Mouse (Mus musculus) heart, postnatal 0 days (tissue): ENCODE measurements around the gene Igf2bp2. TPM values are rescaled to one million over a fixed set of nuclear protein-coding genes. Genes with fewer than 3 reads are reported as not detected.

Source experiments
- ATAC-seq: fragments of 200-750 bp; cut with Nextera tagmentation; 2 replicates; pipeline ENCODE4 v1.8.0; 2017; ENCODE audit warnings: low read depth, moderate number of reproducible peaks, moderate library complexity; ENCODE audit not compliant: insufficient read depth
- DNase-seq: peaks from one replicate; pipeline ENCODE4 v3.0.0-alpha.2; 2016; ENCODE audit warnings: low spot score
- H3K27ac ChIP-seq: fragments of 300-500 bp; sonication (generic); 2 replicates; pipeline ENCODE4 v1.5.1; 2014; ENCODE audit warnings: low read depth, mild to moderate bottlenecking
- H3K27me3 ChIP-seq: fragments of 300-500 bp; sonication (generic); 2 replicates; pipeline ENCODE4 v1.6.1; 2014; ENCODE audit warnings: low read length, mixed read lengths; ENCODE audit not compliant: control insufficient read depth, insufficient read depth
- H3K36me3 ChIP-seq: fragments of 300-500 bp; sonication (generic); replicated peaks from 2 replicates; pipeline ENCODE4 v1.6.1; 2014; ENCODE audit warnings: low read length, mixed read lengths; ENCODE audit not compliant: control insufficient read depth, insufficient read depth
- H3K4me1 ChIP-seq: fragments of 300-500 bp; sonication (generic); 2 replicates; pipeline ENCODE4 v1.6.1; 2014; ENCODE audit warnings: antibody characterized with exemption; ENCODE audit not compliant: control insufficient read depth, insufficient read depth
- H3K4me2 ChIP-seq: fragments of 300-500 bp; sonication (generic); 2 replicates; pipeline ENCODE4 v1.6.1; 2014; ENCODE audit warnings: low read depth, mild to moderate bottlenecking, low read length, moderate library complexity
- H3K4me3 ChIP-seq: fragments of 300-500 bp; sonication (generic); 2 replicates; pipeline ENCODE4 v1.5.1; 2014; ENCODE audit warnings: low read depth, low read length
- H3K9ac ChIP-seq: fragments of 300-500 bp; sonication (generic); replicated peaks from 2 replicates; pipeline ENCODE4 v1.6.1; 2014; ENCODE audit warnings: low read depth, low read length, mixed read lengths
- H3K9me3 ChIP-seq: fragments of 300-500 bp; sonication (generic); replicated peaks from 2 replicates; pipeline ENCODE4 v1.6.1; 2016; ENCODE audit warnings: low read length; ENCODE audit not compliant: control insufficient read depth
- CTCF ChIP-seq: IDR thresholded peaks from 2 replicates; pipeline ENCODE4 v1.5.1; 2016; ENCODE audit warnings: antibody characterized with exemption, control low read depth, low read depth
- EP300 ChIP-seq: IDR thresholded peaks from 2 replicates; pipeline ENCODE4 v1.6.1; 2016; ENCODE audit warnings: antibody characterized with exemption, low read depth
- WGBS: fragments of 180-500 bp; shearing (Covaris S2); extraction: QIAGEN DNeasy Blood & Tissue Kit; methylation state at CpG from one replicate; pipeline ENCODE4 v1.1.7; 2014; 5-methylcytosine and 5-hydroxymethylcytosine counted together
- polyA plus RNA-seq: library from polyadenylated mRNA; unstranded; fragments of >200 nt; fragmentation: Nextera tagmentation; extraction: Ambion mirVana; gene quantifications from 2 replicates; pipeline ENCODE4 v1.2.1, GENCODE M21; 2015
- total RNA-seq: library from RNA; depleted of rRNA; stranded (reverse); fragments of >200 nt; gene quantifications from 2 replicates; pipeline ENCODE4 v1.2.3, GENCODE M21; 2014; ENCODE audit warnings: low replicate concordance

Gene Igf2bp2
- total and polyA plus RNA-seq, 2 experiments from 2014 or later: 12.9 to 48.1 TPM

DNA sequence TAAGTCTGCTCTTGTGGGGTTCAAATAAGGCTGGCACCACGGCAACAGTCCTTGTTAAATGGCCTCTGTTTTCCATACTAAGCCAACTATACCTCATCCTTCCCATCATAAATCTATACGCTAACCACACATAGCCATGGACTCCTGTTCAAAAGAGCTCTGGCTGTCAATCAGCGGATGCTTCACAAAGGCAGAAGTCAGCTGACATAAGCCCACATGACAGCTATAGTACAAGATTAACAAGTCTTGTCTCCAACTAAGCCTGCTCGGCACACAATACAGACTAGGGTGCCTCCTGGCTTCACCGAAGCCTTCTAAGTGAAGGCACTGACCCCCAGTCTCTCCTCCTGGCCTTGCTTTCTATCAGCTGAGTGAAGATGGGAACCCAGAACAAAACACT, 26.9 kb downstream of the Igf2bp2 start:
- Histone ChIP-seq H3K36me3 (no peaks in the 10 kb centered on the region), H3K9ac (no peak overlapping the region), H3K27ac (no peak overlapping the region), H3K4me3 (no peak overlapping the region), H3K9me3 (no peaks in the 10 kb centered on the region), H3K4me1 (peaks cover 4% of the 10 kb centered on the region; the same call in 1 of the 2 replicates), H3K4me2 (no peak overlapping the region), H3K27me3 (no peaks in the 10 kb centered on the region)
- ATAC-seq (no peak), DNase-seq (no peak)
- WGBS: 75% methylated on average over 5 of the region's 5 CpGs
- TF ChIP-seq CTCF (no peak), EP300 (no peak)

DNA sequence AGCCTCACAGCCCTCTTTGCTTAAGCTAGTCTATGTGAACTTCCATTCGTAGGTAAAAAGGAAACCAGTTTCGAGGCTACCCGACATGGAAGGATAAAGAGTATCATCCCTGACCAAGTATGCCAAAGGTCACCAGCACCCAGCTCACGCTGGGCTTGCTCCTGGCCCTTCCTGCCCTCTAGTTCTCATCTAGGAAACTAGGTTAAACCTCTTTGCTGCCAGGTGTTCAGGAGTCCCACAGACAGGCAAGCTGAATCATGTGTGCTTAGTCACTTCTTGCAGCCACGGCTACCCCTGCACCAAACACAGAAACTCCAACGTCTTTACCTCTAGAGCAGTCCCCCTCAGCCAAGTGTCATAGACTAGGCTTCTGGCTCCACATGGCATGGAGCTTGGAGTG, 31.8 kb downstream of the Igf2bp2 start:
- TF ChIP-seq CTCF: no peak
- TF ChIP-seq EP300: no peak
- no peak for DNase-seq
- H3K27me3 ChIP-seq: no peaks in the 10 kb centered on the region
- ATAC-seq: no peak
- H3K4me2 ChIP-seq: no peak overlapping the region
- no peak overlapping the region for H3K9ac ChIP-seq
- H3K4me1 ChIP-seq: 0 out of 2 replicates have a peak, but pooled peaks cover 4% of the 10 kb centered on the region
- H3K27ac ChIP-seq: no peak overlapping the region
- H3K9me3 ChIP-seq: no peaks in the 10 kb centered on the region
- 49% methylated on average over 6 of the region's 6 CpGs for WGBS
- no peaks in the 10 kb centered on the region for H3K36me3 ChIP-seq
- no peak overlapping the region for H3K4me3 ChIP-seq

DNA sequence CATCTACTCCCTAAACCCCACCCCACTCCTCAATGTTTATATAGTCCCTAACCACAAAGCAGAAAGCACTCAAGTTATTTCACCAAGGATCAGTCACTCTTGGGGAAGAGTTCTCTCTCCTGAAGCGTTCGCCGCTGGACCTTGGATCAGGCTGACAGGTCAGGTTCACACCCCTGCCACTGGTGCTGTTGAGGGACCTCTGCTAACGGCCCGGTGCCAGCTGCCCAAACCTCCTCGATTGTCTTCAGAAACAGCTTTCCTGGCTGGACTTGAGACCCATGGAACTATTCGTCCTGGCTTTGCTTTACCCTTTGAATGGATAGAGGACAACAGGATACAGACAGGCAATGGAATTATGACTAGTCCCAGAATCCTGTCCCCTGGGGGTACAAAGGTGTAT, 33.6 kb downstream of the Igf2bp2 start:
- Histone ChIP-seq H3K4me1 (0 out of 2 replicates have a peak, but pooled peaks cover 4% of the 10 kb centered on the region), H3K4me3 (no peak overlapping the region), H3K9me3 (no peaks in the 10 kb centered on the region), H3K27ac (no peak overlapping the region), H3K4me2 (no peak overlapping the region), H3K27me3 (no peaks in the 10 kb centered on the region), H3K36me3 (no peaks in the 10 kb centered on the region), H3K9ac (no peak overlapping the region)
- no peak for TF ChIP-seq CTCF
- TF ChIP-seq EP300: no peak
- WGBS: 75% methylated on average over 7 of the region's 7 CpGs
- ATAC-seq (no peak), DNase-seq (no peak)

DNA sequence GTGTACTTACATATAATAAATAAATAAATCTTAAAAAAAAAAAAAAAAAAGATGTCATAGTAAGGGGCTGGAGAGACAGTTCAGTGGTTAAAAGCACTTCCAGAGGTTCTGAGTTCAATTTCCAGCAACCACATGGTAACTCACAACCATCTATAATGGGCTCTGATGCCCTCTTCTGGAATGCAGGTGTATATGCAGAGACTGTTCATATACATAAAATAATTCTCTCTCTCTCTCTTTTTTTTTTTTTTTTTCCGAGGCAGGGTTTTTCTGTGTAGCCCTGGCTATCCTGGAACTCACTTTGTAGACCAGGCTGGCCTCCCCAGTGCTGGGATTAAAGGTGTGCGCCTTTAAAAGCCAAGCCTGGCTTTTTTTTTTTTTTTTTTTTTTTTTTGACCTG, 34.5 kb downstream of the Igf2bp2 start:
- 97% methylated on average over 2 of the region's 2 CpGs for WGBS

DNA sequence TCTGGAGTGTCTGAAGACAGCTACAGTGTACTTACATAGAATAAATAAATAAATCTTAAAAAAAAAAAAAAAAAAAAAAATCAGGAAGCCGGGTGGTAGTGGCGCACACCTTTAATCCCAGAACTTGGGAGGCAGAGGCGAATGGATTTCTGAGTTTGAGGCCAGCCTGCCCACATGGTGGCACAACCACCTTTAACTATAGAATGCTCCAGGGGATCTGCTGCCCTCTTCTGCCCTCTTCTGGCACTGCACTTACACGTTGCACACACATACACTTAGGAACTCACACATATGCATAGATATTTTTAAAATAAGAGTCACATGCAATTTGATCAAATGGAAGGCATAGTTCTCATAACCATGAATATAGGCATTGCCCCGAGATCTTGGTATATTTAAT, 35.3 kb downstream of the Igf2bp2 start:
- Histone ChIP-seq H3K4me1 (0 out of 2 replicates have a peak, but pooled peaks cover 4% of the 10 kb centered on the region), H3K36me3 (no peaks in the 10 kb centered on the region), H3K4me2 (no peak overlapping the region), H3K4me3 (no peak overlapping the region), H3K27ac (no peak overlapping the region), H3K9me3 (no peaks in the 10 kb centered on the region), H3K27me3 (no peaks in the 10 kb centered on the region), H3K9ac (no peak overlapping the region)
- DNase-seq (no peak), ATAC-seq (no peak)
- 97% methylated on average over 5 of the region's 5 CpGs for WGBS
- TF ChIP-seq EP300 (no peak), CTCF (no peak)

More for the DNA sequence above, 34.5 kb downstream of the Igf2bp2 start:
- no peak overlapping the region for H3K4me3 ChIP-seq
- TF ChIP-seq EP300 (no peak), CTCF (no peak)
- ATAC-seq: no peak
- H3K4me2 ChIP-seq: no peak overlapping the region
- no peak overlapping the region for H3K27ac ChIP-seq
- H3K27me3 ChIP-seq: no peaks in the 10 kb centered on the region
- H3K4me1 ChIP-seq: 0 out of 2 replicates have a peak, but pooled peaks cover 4% of the 10 kb centered on the region
- no peaks in the 10 kb centered on the region for H3K9me3 ChIP-seq
- H3K9ac ChIP-seq: no peak overlapping the region
- no peaks in the 10 kb centered on the region for H3K36me3 ChIP-seq
- no peak for DNase-seq

DNA sequence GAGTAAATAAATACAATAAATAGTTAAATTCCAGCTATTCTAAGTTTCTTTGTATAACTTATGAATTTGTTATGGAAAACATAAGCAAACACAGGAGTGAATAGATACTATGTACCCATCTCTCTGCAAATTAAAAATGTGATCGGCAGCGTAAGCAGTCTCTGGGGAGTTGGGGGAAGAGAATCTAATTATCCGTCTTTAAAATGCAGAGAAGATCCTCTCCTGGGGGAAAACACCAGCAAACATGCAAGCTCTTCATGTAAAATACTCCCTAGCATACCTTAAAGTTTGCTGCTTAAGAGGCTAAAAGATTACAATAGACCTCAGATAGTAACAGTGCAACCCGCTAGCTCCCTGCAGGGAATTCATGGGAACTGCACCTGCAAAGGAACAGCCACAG, 36.2 kb downstream of the Igf2bp2 start:
- TF ChIP-seq EP300 (no peak), CTCF (no peak)
- ATAC-seq: no peak
- no peak for DNase-seq
- Histone ChIP-seq H3K9me3 (no peaks in the 10 kb centered on the region), H3K9ac (no peak overlapping the region), H3K4me3 (no peak overlapping the region), H3K27ac (no peak overlapping the region), H3K27me3 (no peaks in the 10 kb centered on the region), H3K4me1 (peaks cover 9% of the 10 kb centered on the region; the same call in 1 of the 2 replicates), H3K4me2 (no peak overlapping the region), H3K36me3 (no peaks in the 10 kb centered on the region)
- WGBS: 90% methylated on average over 4 of the region's 4 CpGs
